Mouse (Mus musculus) hindbrain, embryonic 11.5 days (tissue): ENCODE results near the gene Xrcc2. TPM values are rescaled to one million over a fixed set of nuclear protein-coding genes. Genes with fewer than 3 reads are reported as not detected.
A peak's percentile ranks its signal among the peaks of the same experiment; 100 is the strongest.
"Not testable (repeated sequence)": the region's sequence is repeated elsewhere in the genome, so short reads cannot be mapped to it uniquely, and the experiment has no call there.

Experiments
- ATAC-seq: fragments of 200-750 bp; cut with Nextera tagmentation; 2 replicates; pipeline ENCODE4 v1.8.0; 2017; ENCODE audit warnings: mild to moderate bottlenecking, moderate TSS enrichment, moderate library complexity; ENCODE audit not compliant: low FRiP score
- DNase-seq: peaks from one replicate; pipeline ENCODE4 v3.0.0-alpha.2; 2015; ENCODE audit warnings: low spot score
- H3K27ac ChIP-seq: fragments of 300-500 bp; sonication (generic); 2 replicates; pipeline ENCODE4 v1.5.1; 2014; ENCODE audit warnings: mild to moderate bottlenecking, low read depth, low read length
- H3K27me3 ChIP-seq: fragments of 300-500 bp; sonication (generic); 2 replicates; pipeline ENCODE4 v1.6.1; 2014; ENCODE audit warnings: mild to moderate bottlenecking, low read length, moderate library complexity, mixed read lengths; ENCODE audit not compliant: control insufficient read depth, insufficient read depth
- H3K36me3 ChIP-seq: fragments of 300-500 bp; sonication (generic); 2 replicates; pipeline ENCODE4 v1.6.1; 2014; ENCODE audit warnings: mild to moderate bottlenecking, low read length, moderate library complexity, mixed read lengths; ENCODE audit not compliant: control insufficient read depth, insufficient read depth
- H3K4me1 ChIP-seq: fragments of 300-500 bp; sonication (generic); replicated peaks from 2 replicates; pipeline ENCODE4 v1.6.1; 2014; ENCODE audit warnings: low read length, mixed read lengths; ENCODE audit not compliant: control insufficient read depth, insufficient read depth
- H3K4me2 ChIP-seq: fragments of 300-500 bp; sonication (generic); replicated peaks from 2 replicates; pipeline ENCODE4 v1.6.1; 2014; ENCODE audit warnings: mild to moderate bottlenecking, low read depth, low read length
- H3K4me3 ChIP-seq: fragments of 300-500 bp; sonication (generic); 2 replicates; pipeline ENCODE4 v1.5.1; 2014; ENCODE audit warnings: low read depth, low read length
- H3K9ac ChIP-seq: fragments of 300-500 bp; sonication (generic); 2 replicates; pipeline ENCODE4 v1.6.1; 2014; ENCODE audit warnings: low read depth, low read length
- H3K9me3 ChIP-seq: fragments of 300-500 bp; sonication (generic); 2 replicates; pipeline ENCODE4 v1.6.1; 2016; ENCODE audit warnings: low read length; ENCODE audit not compliant: control insufficient read depth
- WGBS: fragments of 180-500 bp; shearing (Covaris S2); extraction: QIAGEN DNeasy Blood & Tissue Kit; methylation state at CpG from one replicate; pipeline ENCODE4 v1.1.7; 2014; 5-methylcytosine and 5-hydroxymethylcytosine counted together
- polyA plus RNA-seq: library from polyadenylated mRNA; unstranded; fragments of >200 nt; fragmentation: Nextera tagmentation; extraction: Ambion mirVana; gene quantifications from 2 replicates; pipeline ENCODE4 v1.2.1, GENCODE M21; 2014

Xrcc2 gene
- 7.9 and 10.2 TPM in 2 replicates for polyA plus RNA-seq

GRCm38 (mm10) chr5:25705567-25706349 lies at the start of gene Xrcc2:
Gene Xrcc2 (minus strand): TSS chr5:25705825.
- Histone ChIP-seq H3K9me3 (no peaks in the 10 kb centered on the region), H3K27ac (no peak within 1 kb of the TSS), H3K36me3 (no peaks in the 10 kb centered on the region), H3K4me2 (peak within 1 kb of the TSS; percentile 38), H3K4me3 (peak within 1 kb of the TSS; percentile 70), H3K4me1 (0 out of 2 replicates have a peak, but pooled peaks cover 3% of the 10 kb centered on the region), H3K9ac (peak within 1 kb of the TSS; percentile 80), H3K27me3 (no peaks in the 10 kb centered on the region)
- DNase-seq (peak; percentile 99), ATAC-seq (peak; percentile 96)
- WGBS, result 9% methylated on average over 51 of the region's 51 CpGs

GRCm38 (mm10) chr5:25754236-25754766 lies 48.7 kb upstream of the Xrcc2 start:
- Histone ChIP-seq H3K4me2 (no peak overlapping the region), H3K9me3 (no peaks in the 10 kb centered on the region), H3K4me1 (no peaks in the 10 kb centered on the region), H3K9ac (no peak overlapping the region), H3K27me3 (no peaks in the 10 kb centered on the region), H3K27ac (no peak overlapping the region), H3K36me3 (no peaks in the 10 kb centered on the region), H3K4me3 (no peak overlapping the region)
- DNase-seq (no peak), ATAC-seq (no peak)
- WGBS, result 18% methylated on average over 2 of the region's 2 CpGs

GRCm38 (mm10) chr5:25753556-25754235 lies 48.1 kb upstream of the Xrcc2 start:
- no peak overlapping the region for H3K27ac ChIP-seq
- no peaks in the 10 kb centered on the region for H3K27me3 ChIP-seq
- no peak overlapping the region for H3K9ac ChIP-seq
- H3K4me1 ChIP-seq, result no peaks in the 10 kb centered on the region
- H3K36me3 ChIP-seq, result no peaks in the 10 kb centered on the region
- H3K4me3 ChIP-seq, result no peak overlapping the region
- DNase-seq (no peak), ATAC-seq (no peak)
- no peaks in the 10 kb centered on the region for H3K9me3 ChIP-seq
- 57% methylated on average over 8 of the region's 8 CpGs for WGBS
- H3K4me2 ChIP-seq, result no peak overlapping the region

GRCm38 (mm10) chr5:25752862-25753261 lies 47.2 kb upstream of the Xrcc2 start:
- DNase-seq, result no peak
- no peak overlapping the region for H3K4me3 ChIP-seq
- no peaks in the 10 kb centered on the region for H3K9me3 ChIP-seq
- 87% methylated on average over 5 of the region's 5 CpGs for WGBS
- H3K27me3 ChIP-seq, result no peaks in the 10 kb centered on the region
- no peak for ATAC-seq
- no peaks in the 10 kb centered on the region for H3K36me3 ChIP-seq
- H3K27ac ChIP-seq, result no peak overlapping the region
- H3K4me2 ChIP-seq, result no peak overlapping the region
- no peak overlapping the region for H3K9ac ChIP-seq
- H3K4me1 ChIP-seq, result no peaks in the 10 kb centered on the region

- Histone ChIP-seq H3K4me1 (no peaks in the 10 kb centered on the region), H3K9ac (no peak overlapping the region), H3K27ac (no peak overlapping the region), H3K36me3 (no peaks in the 10 kb centered on the region), H3K9me3 (no peaks in the 10 kb centered on the region), H3K27me3 (no peaks in the 10 kb centered on the region), H3K4me2 (no peak overlapping the region), H3K4me3 (no peak overlapping the region)
- ATAC-seq, result no peak
- DNase-seq, result no peak
Measured at GRCm38 (mm10) chr5:25751552-25751951, 45.9 kb upstream of the Xrcc2 start.

GRCm38 (mm10) chr5:25748613-25749012 lies 43.0 kb upstream of the Xrcc2 start:
- WGBS, result 69% methylated on average over 3 of the region's 3 CpGs
- DNase-seq (no peak), ATAC-seq (no peak)
- no peaks in the 10 kb centered on the region for H3K4me1 ChIP-seq
- H3K27me3 ChIP-seq, result no peaks in the 10 kb centered on the region
- H3K27ac ChIP-seq, result no peak overlapping the region
- H3K4me3 ChIP-seq, result no peak overlapping the region
- H3K9ac ChIP-seq, result no peak overlapping the region
- no peaks in the 10 kb centered on the region for H3K9me3 ChIP-seq
- no peak overlapping the region for H3K4me2 ChIP-seq
- H3K36me3 ChIP-seq, result no peaks in the 10 kb centered on the region

- no peaks in the 10 kb centered on the region for H3K9me3 ChIP-seq
- H3K9ac ChIP-seq, result no peak overlapping the region
- H3K27me3 ChIP-seq, result no peaks in the 10 kb centered on the region
- no peak overlapping the region for H3K4me3 ChIP-seq
- ATAC-seq (no peak), DNase-seq (no peak)
- H3K36me3 ChIP-seq, result no peaks in the 10 kb centered on the region
- no peak overlapping the region for H3K27ac ChIP-seq
- no peak overlapping the region for H3K4me2 ChIP-seq
- H3K4me1 ChIP-seq, result no peaks in the 10 kb centered on the region
Measured at GRCm38 (mm10) chr5:25747904-25748303, 42.3 kb upstream of the Xrcc2 start.

- H3K27me3 ChIP-seq, DNase-seq, H3K9me3 ChIP-seq, ATAC-seq, H3K4me1 ChIP-seq, H3K4me3 ChIP-seq, H3K27ac ChIP-seq, H3K9ac ChIP-seq, H3K36me3 ChIP-seq, H3K4me2 ChIP-seq: not testable (repeated sequence)
- WGBS, result 88% methylated on average over 1 of the region's 1 CpGs
Measured at GRCm38 (mm10) chr5:25738902-25739301, 33.3 kb upstream of the Xrcc2 start.
